Mouse (Mus musculus): ENCODE results near the gene Slc39a2.

Slc39a2 gene

DNA sequence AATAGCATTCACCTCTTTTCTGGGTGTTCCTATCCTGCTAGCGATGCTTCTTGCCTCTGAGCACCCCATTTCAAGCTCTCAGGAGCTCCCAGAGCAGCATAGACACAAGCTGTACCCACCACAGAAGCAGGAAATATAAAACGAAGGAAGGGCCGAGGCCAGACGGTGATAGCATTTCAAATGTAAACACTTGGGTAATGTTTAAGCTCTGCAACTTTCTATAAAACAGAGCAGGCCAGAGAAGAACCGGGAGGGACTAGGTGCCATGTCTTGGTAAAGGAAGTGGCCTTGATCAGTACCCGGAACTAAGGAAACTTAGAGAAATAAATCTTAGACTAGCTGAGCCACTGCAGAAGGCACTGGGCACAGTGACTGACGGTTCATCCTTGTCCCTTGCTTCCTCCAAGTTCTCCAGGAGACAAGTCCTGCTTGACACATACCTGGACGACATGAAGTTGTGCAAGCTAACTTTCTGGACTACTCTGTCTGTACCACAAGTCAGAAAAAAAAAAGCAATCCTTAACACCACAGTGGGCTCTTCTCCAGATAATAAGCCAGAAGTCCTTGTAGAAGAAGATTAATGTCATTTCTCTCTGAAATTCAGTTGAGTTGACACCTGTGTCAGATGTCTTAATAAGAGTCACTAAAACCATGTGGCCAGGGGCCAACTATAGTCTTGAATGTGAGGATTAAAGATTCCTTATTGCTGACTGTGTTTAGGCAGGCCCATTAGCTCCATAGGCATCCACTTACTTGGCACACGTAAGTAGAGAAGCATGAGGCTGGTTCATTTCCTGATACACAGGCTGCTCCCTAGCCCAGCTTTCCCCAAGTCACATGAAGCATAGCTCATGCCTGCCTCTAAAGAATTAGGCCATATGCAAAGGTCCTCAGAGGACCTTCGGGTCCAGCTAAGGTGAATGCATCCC lies 39.7 kb downstream of the Slc39a2 start:
- DNase-seq (ENCODE audit: low spot score), result no peak

DNA sequence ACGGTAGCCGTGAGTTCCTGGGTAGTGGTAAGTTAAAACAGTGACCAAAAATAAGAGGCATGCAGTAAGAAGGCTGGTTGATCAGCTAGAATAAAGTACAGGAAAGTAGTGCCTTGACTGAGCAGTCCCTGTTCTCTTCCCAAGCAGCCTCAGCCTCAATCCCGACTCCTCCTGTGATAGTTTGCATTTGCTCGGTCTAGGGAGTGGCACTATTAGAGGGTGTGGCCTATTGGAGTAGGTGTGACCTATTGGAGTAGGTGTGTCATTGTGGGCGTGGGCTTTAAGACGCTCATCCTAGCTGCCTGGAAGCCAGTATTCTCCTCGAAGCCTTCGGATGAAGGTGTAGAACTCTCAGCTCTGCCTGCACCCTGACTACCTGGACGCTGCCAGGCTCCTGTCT lies 46.3 kb downstream of the Slc39a2 start:
- DNase-seq (ENCODE audit: low spot score), result no peak

DNA sequence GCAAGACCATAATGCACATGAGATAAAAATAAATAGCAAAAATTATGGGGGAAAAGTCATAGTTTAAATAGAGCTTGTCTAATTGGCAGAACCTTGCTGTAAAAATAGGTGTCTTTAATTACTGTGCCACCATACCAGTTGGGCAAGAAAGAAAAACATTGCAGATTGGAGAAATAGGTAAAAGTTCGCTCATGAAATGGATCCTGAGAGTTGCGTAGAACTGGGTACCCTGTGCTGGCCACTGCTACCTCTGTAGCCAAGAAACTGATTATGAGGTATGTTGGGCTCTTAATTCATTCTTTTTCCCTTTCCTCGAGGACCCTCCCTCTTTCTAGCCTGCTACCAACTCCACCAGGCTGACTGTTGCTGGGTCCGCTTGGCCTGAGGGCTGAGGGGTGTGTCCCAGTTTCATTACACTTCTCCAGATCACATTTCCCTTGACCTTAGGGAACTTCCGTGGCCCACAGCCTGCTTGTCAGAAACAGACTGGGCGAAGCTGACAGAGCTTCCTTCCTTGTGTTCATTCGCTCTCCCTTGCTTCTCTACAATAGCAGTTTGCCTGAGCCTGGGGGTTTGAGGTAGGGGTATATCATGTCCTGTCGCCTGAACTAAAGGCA lies 48.4 kb downstream of the Slc39a2 start:
- DNase-seq (ENCODE audit: low spot score), result peak; percentile 74

DNA sequence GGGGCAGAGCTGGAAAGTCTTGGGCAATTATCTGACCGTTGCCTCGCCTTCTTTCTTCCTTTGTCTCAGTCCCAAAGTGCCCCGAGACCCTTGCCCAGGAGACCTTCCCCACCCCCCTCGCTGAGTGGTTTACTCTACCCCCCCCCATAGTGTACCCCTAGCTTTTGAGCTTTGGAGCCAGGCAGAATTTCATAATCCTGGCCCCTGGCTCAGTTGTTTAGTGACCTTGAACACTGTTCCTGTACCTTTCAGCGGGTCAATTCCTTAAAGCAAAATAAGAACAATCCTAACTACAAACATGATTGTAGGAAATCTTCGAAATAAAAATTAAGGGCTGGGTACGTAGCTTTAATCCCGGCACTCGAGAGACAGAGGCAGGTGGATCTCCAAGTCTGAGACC lies 48.9 kb downstream of the Slc39a2 start:
- no peak for DNase-seq (ENCODE audit: low spot score)

DNA sequence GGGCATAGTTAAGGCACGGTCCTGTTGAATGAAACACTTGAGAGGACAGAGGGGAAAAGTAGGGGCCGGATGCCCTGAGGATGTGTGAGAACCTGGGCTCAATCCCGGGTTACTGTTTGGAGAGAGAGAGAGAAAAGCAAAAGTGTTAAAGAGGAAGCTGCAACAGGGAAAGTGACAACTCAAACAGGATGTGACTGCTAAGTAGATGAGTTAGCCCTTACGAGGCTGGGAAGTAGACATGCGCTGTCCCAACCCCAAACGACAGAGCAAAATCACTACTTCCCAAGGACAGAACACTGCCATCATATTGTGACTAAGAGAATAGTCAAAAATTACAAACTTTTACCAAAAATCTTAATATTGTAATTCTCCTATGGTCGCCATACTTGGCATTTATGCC lies 49.5 kb downstream of the Slc39a2 start:
- no peak for DNase-seq (ENCODE audit: low spot score)

DNA sequence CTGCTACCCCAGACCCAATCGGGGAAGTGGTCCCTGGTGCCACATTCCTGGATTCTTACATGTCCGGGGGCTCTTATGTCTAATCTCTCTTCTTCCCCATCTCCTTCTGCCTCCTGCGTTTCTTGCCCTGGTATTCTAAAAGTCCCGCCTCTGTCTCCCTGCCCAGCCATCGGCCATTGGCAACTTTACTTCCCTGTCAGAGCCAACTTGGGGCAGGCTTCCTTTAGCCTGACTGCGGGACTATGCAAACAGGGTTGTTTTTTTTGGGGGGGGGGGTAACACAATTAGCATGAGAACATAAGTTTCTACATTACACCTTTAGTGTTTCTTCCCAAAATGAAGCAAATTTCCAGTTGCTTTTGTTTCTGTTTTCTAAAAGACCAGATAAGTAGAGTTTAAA lies 50.6 kb downstream of the Slc39a2 start:
- DNase-seq (ENCODE audit: low spot score), result no peak
